Mouse (Mus musculus): ENCODE results near the gene Impg1. TPM values are rescaled to one million over a fixed set of nuclear protein-coding genes. Genes with fewer than 3 reads are reported as not detected.
A peak's percentile ranks its signal among the peaks of the same experiment; 100 is the strongest.

Impg1 gene
- polyA plus RNA-seq, 1 experiment from 2014 or later, result not detected

- H3K9me3 ChIP-seq (ENCODE audit: control insufficient read depth, low read length), result no peaks in the 10 kb centered on the region
- H3K4me1 ChIP-seq (ENCODE audit: control insufficient read depth, insufficient read depth, low read depth, low read length), result no peaks in the 10 kb centered on the region
- no peaks in the 10 kb centered on the region for H3K36me3 ChIP-seq (ENCODE audit: control insufficient read depth, insufficient read depth, low read length)
- ATAC-seq, result no peak
- 70% methylated on average over 6 of the region's 6 CpGs for WGBS
- H3K27me3 ChIP-seq (replicated peaks; ENCODE audit: control insufficient read depth, insufficient read depth, low read length), result no peaks in the 10 kb centered on the region
- no peak overlapping the region for H3K9ac ChIP-seq (ENCODE audit: low read depth, low read length)
- H3K4me2 ChIP-seq (ENCODE audit: low read length), result no peak overlapping the region
- H3K4me3 ChIP-seq (ENCODE audit: low read length), result no peak overlapping the region
- no peak overlapping the region for H3K27ac ChIP-seq (ENCODE audit: low read depth, low read length)
These were observed 187.5 kb downstream of the Impg1 start for GRCm38 (mm10) chr9:80277770-80278169.

- Histone ChIP-seq H3K4me2 (ENCODE audit: low read length) (no peak overlapping the region), H3K9ac (ENCODE audit: low read depth, low read length) (no peak overlapping the region), H3K36me3 (ENCODE audit: control insufficient read depth, insufficient read depth, low read length) (no peaks in the 10 kb centered on the region), H3K27me3 (replicated peaks; ENCODE audit: control insufficient read depth, insufficient read depth, low read length) (no peaks in the 10 kb centered on the region), H3K4me1 (ENCODE audit: control insufficient read depth, insufficient read depth, low read depth, low read length) (no peaks in the 10 kb centered on the region), H3K27ac (ENCODE audit: low read depth, low read length) (no peak overlapping the region), H3K9me3 (ENCODE audit: control insufficient read depth, low read length) (no peaks in the 10 kb centered on the region), H3K4me3 (ENCODE audit: low read length) (no peak overlapping the region)
- whole genome bisulfite sequencing, result 71% methylated on average over 2 of the region's 2 CpGs
- 0 out of 2 replicates have a peak, but pooled peaks have one; percentile 17 for ATAC-seq
These were observed 188.1 kb downstream of the Impg1 start for GRCm38 (mm10) chr9:80277157-80277556.

GRCm38 (mm10) chr9:80275772-80276134 lies 189.5 kb downstream of the Impg1 start:
- H3K4me2 ChIP-seq (ENCODE audit: low read length), result no peak overlapping the region

GRCm38 (mm10) chr9:80275053-80275771 lies 190.1 kb downstream of the Impg1 start:
- Histone ChIP-seq H3K4me3 (ENCODE audit: low read length) (no peak overlapping the region), H3K9me3 (ENCODE audit: control insufficient read depth, low read length) (no peaks in the 10 kb centered on the region), H3K27ac (ENCODE audit: low read depth, low read length) (no peak overlapping the region), H3K36me3 (ENCODE audit: control insufficient read depth, insufficient read depth, low read length) (no peaks in the 10 kb centered on the region), H3K4me2 (ENCODE audit: low read length) (no peak overlapping the region), H3K4me1 (ENCODE audit: control insufficient read depth, insufficient read depth, low read depth, low read length) (no peaks in the 10 kb centered on the region), H3K9ac (ENCODE audit: low read depth, low read length) (no peak overlapping the region), H3K27me3 (replicated peaks; ENCODE audit: control insufficient read depth, insufficient read depth, low read length) (no peaks in the 10 kb centered on the region)
- WGBS, result 86% methylated on average over 8 of the region's 8 CpGs
- ATAC-seq, result no peak

More at GRCm38 (mm10) chr9:80275772-80276134, 189.5 kb downstream of the Impg1 start:
- Histone ChIP-seq H3K27ac (ENCODE audit: low read depth, low read length) (no peak overlapping the region), H3K9ac (ENCODE audit: low read depth, low read length) (no peak overlapping the region), H3K27me3 (replicated peaks; ENCODE audit: control insufficient read depth, insufficient read depth, low read length) (no peaks in the 10 kb centered on the region), H3K9me3 (ENCODE audit: control insufficient read depth, low read length) (no peaks in the 10 kb centered on the region), H3K4me1 (ENCODE audit: control insufficient read depth, insufficient read depth, low read depth, low read length) (no peaks in the 10 kb centered on the region), H3K4me3 (ENCODE audit: low read length) (no peak overlapping the region), H3K36me3 (ENCODE audit: control insufficient read depth, insufficient read depth, low read length) (no peaks in the 10 kb centered on the region)
- WGBS, result 94% methylated on average over 1 of the region's 1 CpGs
- no peak for ATAC-seq

- no peaks in the 10 kb centered on the region for H3K9me3 ChIP-seq (ENCODE audit: control insufficient read depth, low read length)
- H3K36me3 ChIP-seq (ENCODE audit: control insufficient read depth, insufficient read depth, low read length), result no peaks in the 10 kb centered on the region
- no peak overlapping the region for H3K9ac ChIP-seq (ENCODE audit: low read depth, low read length)
- H3K27ac ChIP-seq (ENCODE audit: low read depth, low read length), result no peak overlapping the region
- H3K4me2 ChIP-seq (ENCODE audit: low read length), result no peak overlapping the region
- no peak for ATAC-seq
- no peaks in the 10 kb centered on the region for H3K27me3 ChIP-seq (replicated peaks; ENCODE audit: control insufficient read depth, insufficient read depth, low read length)
- H3K4me3 ChIP-seq (ENCODE audit: low read length), result no peak overlapping the region
- 58% methylated on average over 1 of the region's 1 CpGs for WGBS
- H3K4me1 ChIP-seq (ENCODE audit: control insufficient read depth, insufficient read depth, low read depth, low read length), result no peaks in the 10 kb centered on the region
These were observed 192.3 kb downstream of the Impg1 start for GRCm38 (mm10) chr9:80272951-80273350.

GRCm38 (mm10) chr9:80269596-80269995 lies 195.7 kb downstream of the Impg1 start:
- Histone ChIP-seq H3K9me3 (ENCODE audit: control insufficient read depth, low read length) (no peaks in the 10 kb centered on the region), H3K27ac (ENCODE audit: low read depth, low read length) (no peak overlapping the region), H3K36me3 (ENCODE audit: control insufficient read depth, insufficient read depth, low read length) (peaks cover 2% of the 10 kb centered on the region; the same call in 1 of the 2 replicates), H3K9ac (ENCODE audit: low read depth, low read length) (no peak overlapping the region), H3K4me3 (ENCODE audit: low read length) (no peak overlapping the region), H3K4me2 (ENCODE audit: low read length) (no peak overlapping the region), H3K4me1 (ENCODE audit: control insufficient read depth, insufficient read depth, low read depth, low read length) (no peaks in the 10 kb centered on the region), H3K27me3 (replicated peaks; ENCODE audit: control insufficient read depth, insufficient read depth, low read length) (no peaks in the 10 kb centered on the region)
- ATAC-seq, result no peak
- 81% methylated on average over 8 of the region's 8 CpGs for WGBS

- H3K9me3 ChIP-seq (ENCODE audit: control insufficient read depth, low read length), result no peaks in the 10 kb centered on the region
- H3K4me3 ChIP-seq (ENCODE audit: low read length), result no peak overlapping the region
- H3K27me3 ChIP-seq (replicated peaks; ENCODE audit: control insufficient read depth, insufficient read depth, low read length), result no peaks in the 10 kb centered on the region
- peaks cover 2% of the 10 kb centered on the region; the same call in 1 of the 2 replicates for H3K36me3 ChIP-seq (ENCODE audit: control insufficient read depth, insufficient read depth, low read length)
- no peak for ATAC-seq
- no peak overlapping the region for H3K27ac ChIP-seq (ENCODE audit: low read depth, low read length)
- H3K4me1 ChIP-seq (ENCODE audit: control insufficient read depth, insufficient read depth, low read depth, low read length), result no peaks in the 10 kb centered on the region
- no peak overlapping the region for H3K9ac ChIP-seq (ENCODE audit: low read depth, low read length)
- H3K4me2 ChIP-seq (ENCODE audit: low read length), result no peak overlapping the region
- WGBS, result 96% methylated on average over 7 of the region's 7 CpGs
These were observed 198.8 kb downstream of the Impg1 start for GRCm38 (mm10) chr9:80266507-80266906.

- no peaks in the 10 kb centered on the region for H3K27me3 ChIP-seq (replicated peaks; ENCODE audit: control insufficient read depth, insufficient read depth, low read length)
- ATAC-seq, result no peak
- WGBS, result 89% methylated on average over 7 of the region's 7 CpGs
- peaks cover 2% of the 10 kb centered on the region; the same call in 1 of the 2 replicates for H3K36me3 ChIP-seq (ENCODE audit: control insufficient read depth, insufficient read depth, low read length)
- H3K9ac ChIP-seq (ENCODE audit: low read depth, low read length), result no peak overlapping the region
- no peak overlapping the region for H3K4me2 ChIP-seq (ENCODE audit: low read length)
- H3K9me3 ChIP-seq (ENCODE audit: control insufficient read depth, low read length), result no peaks in the 10 kb centered on the region
- H3K4me3 ChIP-seq (ENCODE audit: low read length), result no peak overlapping the region
- H3K27ac ChIP-seq (ENCODE audit: low read depth, low read length), result no peak overlapping the region
- no peaks in the 10 kb centered on the region for H3K4me1 ChIP-seq (ENCODE audit: control insufficient read depth, insufficient read depth, low read depth, low read length)
These were observed 199.2 kb downstream of the Impg1 start for GRCm38 (mm10) chr9:80266086-80266485.

All from hindbrain, embryonic 16.5 days (tissue).